Comparison of ENCODE assay signal across 8 mouse cellular contexts in genomic region chr17:53567346-53568101, GRCm38 (mm10). TPM values are rescaled to one million over a fixed set of nuclear protein-coding genes. Genes with fewer than 3 reads are reported as not detected.
DNase-seq lines count a peak whose midpoint lies in the region; ATAC-seq and TF ChIP-seq lines count a peak whose summit lies in the region.

No protein-coding gene starts in this region.

- DNase-seq in CD4-positive, CD25-positive, alpha-beta regulatory T cell, adult 2 months (ENCODE audit: low read depth, low spot score): peak; percentile 67
- peak; percentile 65 to 75 for DNase-seq in cerebellum, postnatal 14 days
- peak; percentile 60 for DNase-seq in gastrocnemius, postnatal 10 days
- DNase-seq in intestine, embryonic 14.5 days (ENCODE audit: low spot score): no peak
- peak; percentile 22 for DNase-seq in limb, embryonic 14.5 days (ENCODE audit: low spot score)
- peak; percentile 37 to 42 for DNase-seq in spleen, postnatal 36 days (ENCODE audit: low spot score in 2 of 2)

- peak overlapping the region; percentile 87 for H3K9ac ChIP-seq in intestine, embryonic 14.5 days (ENCODE audit: low read length)
- peak overlapping the region; percentile 93 for H3K9ac ChIP-seq in limb, embryonic 14.5 days (ENCODE audit: low read depth, low read length, severe bottlenecking)
- H3K9ac ChIP-seq in midbrain, embryonic 15.5 days: peak overlapping the region; percentile 91

- TF ChIP-seq POLR2A in limb, embryonic 14.5 days (IDR thresholded peaks at IDR 0.05; ENCODE audit: borderline replicate concordance, extremely low read depth, insufficient read depth, insufficient read length): no peak

- H3K4me2 ChIP-seq in intestine, embryonic 14.5 days (ENCODE audit: low read length): peak overlapping the region; percentile 95
- peak overlapping the region; percentile 79 for H3K4me2 ChIP-seq in limb, embryonic 14.5 days (replicated peaks; ENCODE audit: low read depth, low read length, severe bottlenecking)
- H3K4me2 ChIP-seq in midbrain, embryonic 15.5 days: peak overlapping the region; percentile 85

- peak overlapping the region; percentile 90 for H3K27ac ChIP-seq in intestine, embryonic 14.5 days (ENCODE audit: low read depth)
- H3K27ac ChIP-seq in limb, embryonic 14.5 days (replicated peaks; ENCODE audit: low read depth, low read length): peak overlapping the region; percentile 90
- H3K27ac ChIP-seq in midbrain, embryonic 15.5 days: peak overlapping the region; percentile 95

- H3K4me3 ChIP-seq in intestine, embryonic 14.5 days (ENCODE audit: low read depth, low read length): peak overlapping the region; percentile 85
- peak overlapping the region; percentile 82 for H3K4me3 ChIP-seq in limb, embryonic 14.5 days (replicated peaks; ENCODE audit: low read length)
- H3K4me3 ChIP-seq in midbrain, embryonic 15.5 days: peak overlapping the region; percentile 95

- H3K27me3 ChIP-seq in intestine, embryonic 14.5 days (replicated peaks; ENCODE audit: control insufficient read depth, insufficient read depth, low read length): no peaks in the 10 kb centered on the region
- no peaks in the 10 kb centered on the region for H3K27me3 ChIP-seq in limb, embryonic 14.5 days (ENCODE audit: control insufficient read depth, insufficient read depth, low read length)
- no peaks in the 10 kb centered on the region for H3K27me3 ChIP-seq in midbrain, embryonic 15.5 days (replicated peaks)

- no peak for ATAC-seq in CD4-positive, CD25-positive, alpha-beta regulatory T cell, adult 4 months
- peak; percentile 54 for ATAC-seq in intestine, embryonic 14.5 days (replicated peaks; ENCODE audit: low FRiP score, low TSS enrichment, low read depth)
- ATAC-seq in limb, embryonic 14.5 days (ENCODE audit: low FRiP score, low read depth): peak; percentile 48
- ATAC-seq in midbrain, embryonic 15.5 days (replicated peaks): peak; percentile 77

- peaks cover 29% of the 10 kb centered on the region for H3K4me1 ChIP-seq in intestine, embryonic 14.5 days (replicated peaks; ENCODE audit: control insufficient read depth, insufficient read depth, low read length)
- peaks cover 22% of the 10 kb centered on the region for H3K4me1 ChIP-seq in limb, embryonic 14.5 days (ENCODE audit: control insufficient read depth, insufficient read depth, low read length)
- H3K4me1 ChIP-seq in midbrain, embryonic 15.5 days: peaks cover 28% of the 10 kb centered on the region

- WGBS in intestine, embryonic 14.5 days: under 1% methylated on average over 55 of the region's 67 CpGs
- WGBS in limb, embryonic 14.5 days: under 1% methylated on average over 45 of the region's 67 CpGs
- under 1% methylated on average over 65 of the region's 67 CpGs for WGBS in midbrain, embryonic 15.5 days

- H3K36me3 ChIP-seq in intestine, embryonic 14.5 days (ENCODE audit: control insufficient read depth, insufficient read depth, low read length): no peaks in the 10 kb centered on the region
- H3K36me3 ChIP-seq in limb, embryonic 14.5 days (ENCODE audit: control insufficient read depth, insufficient read depth, low read length): no peaks in the 10 kb centered on the region
- H3K36me3 ChIP-seq in midbrain, embryonic 15.5 days (replicated peaks): no peaks in the 10 kb centered on the region

- H3K9me3 ChIP-seq in intestine, embryonic 14.5 days (ENCODE audit: control insufficient read depth, low read length): no peaks in the 10 kb centered on the region
- no peaks in the 10 kb centered on the region for H3K9me3 ChIP-seq in limb, embryonic 14.5 days (ENCODE audit: control insufficient read depth, low read length)
- H3K9me3 ChIP-seq in midbrain, embryonic 15.5 days: no peaks in the 10 kb centered on the region

RNA-seq across cellular contexts. Expression of gene Kat2b, which starts 0.9 kb away (rescaled TPM):
- polyA plus RNA-seq in CD4-positive, CD25-positive, alpha-beta regulatory T cell, adult 4 months (2017; shearing (Covaris generic)): 10 to 100 TPM; 18.7 to 31.5 TPM
- 10 to 100 TPM; 32.1 to 42.3 TPM for total RNA-seq in gastrocnemius, postnatal 10 days (2021)
- polyA plus RNA-seq in intestine, embryonic 14.5 days (2014; fragmentation: Nextera tagmentation; extraction: Ambion mirVana): 5.3 and 7.3 TPM in 2 replicates
- polyA plus RNA-seq in limb, embryonic 14.5 days (2012; rRNA removed): 7.5 and 10.0 TPM in 2 replicates
- 7.6 and 7.9 TPM in 2 replicates for polyA plus RNA-seq in limb, embryonic 14.5 days (2014; fragmentation: Nextera tagmentation; extraction: Ambion mirVana)
- polyA plus RNA-seq in midbrain, embryonic 15.5 days (2015; fragmentation: Nextera tagmentation; extraction: Ambion mirVana): 6.5 and 6.7 TPM in 2 replicates

RNA-seq across cellular contexts. Expression of gene Pp2d1, which starts 28.3 kb away (rescaled TPM):
- 1 to 10 TPM in 1 of 2 experiments, under 1 TPM in 1; 0.60 to 1.2 TPM for polyA plus RNA-seq in CD4-positive, CD25-positive, alpha-beta regulatory T cell, adult 4 months (2017; shearing (Covaris generic))
- total RNA-seq in gastrocnemius, postnatal 10 days (2021): not detected
- 0.34 and 0.40 TPM in 2 replicates for polyA plus RNA-seq in intestine, embryonic 14.5 days (2014; fragmentation: Nextera tagmentation; extraction: Ambion mirVana)
- polyA plus RNA-seq in limb, embryonic 14.5 days (2012; rRNA removed): not detected in 2 replicates
- 0.45 and 0.64 TPM in 2 replicates for polyA plus RNA-seq in limb, embryonic 14.5 days (2014; fragmentation: Nextera tagmentation; extraction: Ambion mirVana)
- 0.60 and 0.65 TPM in 2 replicates for polyA plus RNA-seq in midbrain, embryonic 15.5 days (2015; fragmentation: Nextera tagmentation; extraction: Ambion mirVana)
